Mouse (Mus musculus) testis, postnatal 14 days (tissue): ENCODE measurements around the gene Ficd.

ENCODE experiments used
- DNase-seq: peaks from one replicate; pipeline ENCODE4 v3.0.0; 2021; ENCODE audit warnings: low spot score

Ficd gene

GRCm38 (mm10) chr5:113730641-113731121 lies 4.9 kb upstream of the Ficd start:
- no peak for DNase-seq

- DNase-seq, result no peak
These were observed 4.4 kb upstream of the Ficd start for GRCm38 (mm10) chr5:113731174-113731573.

GRCm38 (mm10) chr5:113732182-113732581 lies 3.4 kb upstream of the Ficd start:
- DNase-seq, result peak; percentile 47

- no peak for DNase-seq
These were observed 1.2 kb upstream of the Ficd start for GRCm38 (mm10) chr5:113734376-113734775.

GRCm38 (mm10) chr5:113735023-113735344 lies 619 bp upstream of the Ficd start:
- no peak for DNase-seq

GRCm38 (mm10) chr5:113736113-113736502 lies 505 bp downstream of the Ficd start:
- DNase-seq, result no peak

- no peak for DNase-seq
These were observed 1.0 kb downstream of the Ficd start for GRCm38 (mm10) chr5:113736522-113737164.

GRCm38 (mm10) chr5:113737607-113738237 lies 2.1 kb downstream of the Ficd start:
- no peak for DNase-seq

- no peak for DNase-seq
These were observed 12.0 kb downstream of the Ficd start for GRCm38 (mm10) chr5:113747629-113748028.

GRCm38 (mm10) chr5:113748556-113749331 lies 13.1 kb downstream of the Ficd start:
- DNase-seq, result no peak

- no peak for DNase-seq
These were observed 16.0 kb downstream of the Ficd start for GRCm38 (mm10) chr5:113751521-113752157.

GRCm38 (mm10) chr5:113755347-113756030 lies 19.9 kb downstream of the Ficd start:
- DNase-seq, result no peak

GRCm38 (mm10) chr5:113761585-113761984 lies 26.0 kb downstream of the Ficd start:
- DNase-seq, result no peak

GRCm38 (mm10) chr5:113764426-113764825 lies 28.8 kb downstream of the Ficd start:
- no peak for DNase-seq

- DNase-seq, result no peak
These were observed 30.3 kb downstream of the Ficd start for GRCm38 (mm10) chr5:113765641-113766526.

- DNase-seq, result no peak
These were observed 33.2 kb downstream of the Ficd start for GRCm38 (mm10) chr5:113768806-113769205.

GRCm38 (mm10) chr5:113771213-113772162 lies 35.9 kb downstream of the Ficd start:
- peak; percentile 91 for DNase-seq

- DNase-seq, result peak; percentile 93
These were observed 36.9 kb downstream of the Ficd start, which contains the start of the genes Sart3 and Iscu for GRCm38 (mm10) chr5:113772450-113772895. Sart3 (minus strand) TSS chr5:113772510. Iscu (plus strand) TSS chr5:113772748.

- DNase-seq, result no peak
These were observed 37.4 kb downstream of the Ficd start for GRCm38 (mm10) chr5:113772905-113773519.
